In the genomic region with DNA sequence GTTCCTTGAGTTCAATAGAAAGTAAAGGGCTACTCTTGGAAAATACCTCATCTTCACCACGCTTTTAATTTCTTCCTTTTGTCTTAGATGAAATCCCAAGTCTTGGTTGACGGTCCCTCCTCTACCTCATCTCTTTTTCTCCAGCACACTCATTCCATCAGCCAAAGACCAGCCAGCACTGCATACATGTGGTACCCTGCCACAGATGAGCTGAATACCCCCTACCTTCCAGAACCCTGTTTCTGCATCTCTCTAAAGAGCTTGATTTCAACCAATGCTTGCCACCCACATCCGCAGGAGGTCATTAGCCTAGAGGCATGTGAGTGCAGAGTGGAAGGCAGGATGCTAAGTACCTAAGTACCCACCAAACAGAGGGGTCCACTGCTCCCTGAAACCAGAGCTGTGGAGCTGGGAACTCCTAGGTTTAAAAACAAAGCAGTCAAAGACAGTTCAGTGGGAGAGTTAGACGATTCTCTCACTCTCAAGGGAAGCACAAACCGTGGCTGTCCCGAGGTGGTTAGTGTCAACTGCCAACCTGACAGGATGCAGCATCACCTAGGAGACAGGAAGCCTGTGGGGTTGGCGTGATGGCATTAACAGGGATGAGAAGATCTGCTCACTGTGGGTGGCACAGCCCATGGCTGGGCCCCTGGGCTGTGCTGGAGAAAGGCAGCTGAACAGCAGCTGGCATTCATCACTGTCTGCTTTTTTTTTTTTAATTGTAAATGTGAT, we compare ENCODE assay signal across 8 mouse cellular contexts.
DNase-seq lines count a peak whose midpoint lies in the region; ATAC-seq and TF ChIP-seq lines count a peak whose summit lies in the region.

No protein-coding gene starts in this region.

- no peak for TF ChIP-seq CTCF in forebrain, postnatal 0 days (IDR thresholded peaks at IDR 0.05; ENCODE audit: low read depth)

- H3K4me1 ChIP-seq in forebrain, postnatal 0 days (ENCODE audit: insufficient read depth), result 0 out of 2 replicates have a peak, but pooled peaks cover 5% of the 10 kb centered on the region
- peaks cover 22% of the 10 kb centered on the region for H3K4me1 ChIP-seq in midbrain, embryonic 14.5 days (ENCODE audit: control insufficient read depth, insufficient read depth, low read length)

- no peaks in the 10 kb centered on the region for H3K27me3 ChIP-seq in forebrain, postnatal 0 days (ENCODE audit: insufficient read depth, low read length)
- H3K27me3 ChIP-seq in midbrain, embryonic 14.5 days (ENCODE audit: control insufficient read depth, insufficient read depth, low read length), result no peaks in the 10 kb centered on the region

- H3K4me2 ChIP-seq in forebrain, postnatal 0 days (ENCODE audit: low read depth), result no peak overlapping the region
- H3K4me2 ChIP-seq in midbrain, embryonic 14.5 days (ENCODE audit: low read length), result no peak overlapping the region

- peak; percentile 16 to 22 for DNase-seq in cerebellum, postnatal 14 days
- no peak for DNase-seq in cerebellum, adult 11 months
- peak; percentile 41 for DNase-seq in CD4-positive, CD25-positive, alpha-beta regulatory T cell, adult 2 months (ENCODE audit: low read depth, low spot score)
- DNase-seq in forebrain, postnatal 0 days, result peak; percentile 26
- DNase-seq in midbrain, embryonic 14.5 days, result peak; percentile 59
- DNase-seq in testis, postnatal 14 days (ENCODE audit: low spot score), result no peak
- no peak for DNase-seq in urinary bladder, postnatal 25 days (ENCODE audit: low spot score)
- no peak for DNase-seq in adrenal gland, postnatal 14 days

- no peak overlapping the region for H3K4me3 ChIP-seq in forebrain, postnatal 0 days (ENCODE audit: low read depth, low read length)
- H3K4me3 ChIP-seq in midbrain, embryonic 14.5 days (replicated peaks; ENCODE audit: low read depth, low read length), result no peak overlapping the region

- H3K27ac ChIP-seq in forebrain, postnatal 0 days (ENCODE audit: low read depth, low read length), result no peak overlapping the region
- peak overlapping the region; percentile 64; the same call in 1 of the 2 replicates for H3K27ac ChIP-seq in midbrain, embryonic 14.5 days (replicated peaks; ENCODE audit: low read depth, low read length)

- 22% methylated on average over 7 of the region's 7 CpGs for WGBS in forebrain, postnatal 0 days
- 26% methylated on average over 7 of the region's 7 CpGs for WGBS in midbrain, embryonic 14.5 days

- H3K9ac ChIP-seq in forebrain, postnatal 0 days, result no peak overlapping the region
- no peak overlapping the region for H3K9ac ChIP-seq in midbrain, embryonic 14.5 days (replicated peaks; ENCODE audit: low read length)

- ATAC-seq in forebrain, postnatal 0 days, result peak; percentile 63
- ATAC-seq in midbrain, embryonic 14.5 days (ENCODE audit: low FRiP score, low TSS enrichment), result peak; percentile 75

- no peaks in the 10 kb centered on the region for H3K9me3 ChIP-seq in forebrain, postnatal 0 days (ENCODE audit: low read length)
- H3K9me3 ChIP-seq in midbrain, embryonic 14.5 days (ENCODE audit: control insufficient read depth, low read length), result no peaks in the 10 kb centered on the region

- no peaks in the 10 kb centered on the region for H3K36me3 ChIP-seq in forebrain, postnatal 0 days (ENCODE audit: insufficient read depth)
- H3K36me3 ChIP-seq in midbrain, embryonic 14.5 days (ENCODE audit: control insufficient read depth, insufficient read depth, low read length), result no peaks in the 10 kb centered on the region

Comparison
In these comparisons a context has a peak if more than half of its experiments do, and no peak if none do; other contexts are left out.
1. DNase-seq: peak in cerebellum, postnatal 14 days (2 of 2), CD4-positive, CD25-positive, alpha-beta regulatory T cell, adult 2 months (single experiment), forebrain, postnatal 0 days (single experiment) and midbrain, embryonic 14.5 days (single experiment); none in cerebellum, adult 11 months (single experiment), testis, postnatal 14 days (single experiment), urinary bladder, postnatal 25 days (single experiment) and adrenal gland, postnatal 14 days (single experiment).